Mouse (Mus musculus) midbrain, embryonic 14.5 days (tissue): ENCODE measurements at regions not wholly inside any gene's neighbourhood (a gene's known extent, or its start where the extent isn't known, plus 50 kb on each side); places are given as distances from the start of the nearest gene placed in this dataset.
A peak's percentile ranks its signal among the peaks of the same experiment; 100 is the strongest.

Source experiments
- ATAC-seq: fragments of 200-750 bp; cut with Nextera tagmentation; 2 replicates; pipeline ENCODE4 v1.8.0; 2017; ENCODE audit warnings: moderate number of reproducible peaks, moderate library complexity; ENCODE audit not compliant: low FRiP score, low TSS enrichment
- DNase-seq: peaks from one replicate; pipeline ENCODE4 v3.0.0-alpha.2; 2015
- H3K27ac ChIP-seq: fragments of 300-500 bp; sonication (generic); replicated peaks from 2 replicates; pipeline ENCODE4 v1.5.1; 2014; ENCODE audit warnings: mild to moderate bottlenecking, low read depth, low read length, moderate library complexity
- H3K27me3 ChIP-seq: fragments of 300-500 bp; sonication (generic); 2 replicates; pipeline ENCODE4 v1.6.1; 2014; ENCODE audit warnings: low read length, control low read depth, mixed read lengths; ENCODE audit not compliant: control insufficient read depth, insufficient read depth
- H3K36me3 ChIP-seq: fragments of 300-500 bp; sonication (generic); 2 replicates; pipeline ENCODE4 v1.6.1; 2014; ENCODE audit warnings: low read length, control low read depth; ENCODE audit not compliant: control insufficient read depth, insufficient read depth
- H3K4me1 ChIP-seq: fragments of 300-500 bp; sonication (generic); 2 replicates; pipeline ENCODE4 v1.6.1; 2014; ENCODE audit warnings: mild to moderate bottlenecking, antibody characterized with exemption, low read length, control low read depth; ENCODE audit not compliant: control insufficient read depth, insufficient read depth
- H3K4me2 ChIP-seq: fragments of 300-500 bp; sonication (generic); 2 replicates; pipeline ENCODE4 v1.6.1; 2014; ENCODE audit warnings: mild to moderate bottlenecking, low read length, moderate library complexity
- H3K4me3 ChIP-seq: fragments of 300-500 bp; sonication (generic); replicated peaks from 2 replicates; pipeline ENCODE4 v1.5.1; 2014; ENCODE audit warnings: low read depth, low read length
- H3K9ac ChIP-seq: fragments of 300-500 bp; sonication (generic); replicated peaks from 2 replicates; pipeline ENCODE4 v1.6.1; 2014; ENCODE audit warnings: mild to moderate bottlenecking, low read length, moderate library complexity
- H3K9me3 ChIP-seq: fragments of 300-500 bp; sonication (generic); 2 replicates; pipeline ENCODE4 v1.6.1; 2016; ENCODE audit warnings: low read length, control low read depth, mixed read lengths; ENCODE audit not compliant: control insufficient read depth
- WGBS: fragments of 180-500 bp; shearing (Covaris S2); extraction: QIAGEN DNeasy Blood & Tissue Kit; methylation state at CpG from one replicate; pipeline ENCODE4 v1.1.7; 2014; 5-methylcytosine and 5-hydroxymethylcytosine counted together

GRCm38 (mm10) chr8:88862846-88863455 lies 166.1 kb downstream of the Cyld start:
- no peak for DNase-seq
- no peak overlapping the region for H3K27ac ChIP-seq
- ATAC-seq, result no peak

GRCm38 (mm10) chr8:88857216-88857615 lies 160.4 kb downstream of the Cyld start:
- Histone ChIP-seq H3K4me2 (no peak overlapping the region), H3K4me1 (no peaks in the 10 kb centered on the region), H3K36me3 (no peaks in the 10 kb centered on the region), H3K27ac (no peak overlapping the region), H3K4me3 (no peak overlapping the region), H3K27me3 (no peaks in the 10 kb centered on the region), H3K9me3 (no peaks in the 10 kb centered on the region), H3K9ac (no peak overlapping the region)
- WGBS, result 84% methylated on average over 2 of the region's 2 CpGs
- ATAC-seq, result no peak
- no peak for DNase-seq

More at GRCm38 (mm10) chr8:88862846-88863455, 166.1 kb downstream of the Cyld start:
- Histone ChIP-seq H3K4me2 (no peak overlapping the region), H3K36me3 (no peaks in the 10 kb centered on the region), H3K9ac (no peak overlapping the region), H3K27me3 (no peaks in the 10 kb centered on the region), H3K4me1 (no peaks in the 10 kb centered on the region), H3K4me3 (no peak overlapping the region), H3K9me3 (no peaks in the 10 kb centered on the region)
- WGBS, result 94% methylated on average over 10 of the region's 10 CpGs

- Histone ChIP-seq H3K9me3 (no peaks in the 10 kb centered on the region), H3K27me3 (no peaks in the 10 kb centered on the region), H3K4me3 (no peak overlapping the region), H3K4me2 (no peak overlapping the region), H3K4me1 (no peaks in the 10 kb centered on the region), H3K9ac (no peak overlapping the region), H3K27ac (no peak overlapping the region), H3K36me3 (no peaks in the 10 kb centered on the region)
- no peak for DNase-seq
- 86% methylated on average over 8 of the region's 8 CpGs for WGBS
- no peak for ATAC-seq
Measured at GRCm38 (mm10) chr8:88853200-88853599, 156.4 kb downstream of the Cyld start.

- Histone ChIP-seq H3K9me3 (no peaks in the 10 kb centered on the region), H3K4me2 (no peak overlapping the region), H3K9ac (no peak overlapping the region), H3K27ac (peak overlapping the region; percentile 32; the same call in 1 of the 2 replicates), H3K4me1 (no peaks in the 10 kb centered on the region), H3K27me3 (no peaks in the 10 kb centered on the region), H3K4me3 (no peak overlapping the region), H3K36me3 (no peaks in the 10 kb centered on the region)
- DNase-seq (peak; percentile 45), ATAC-seq (no peak)
- whole genome bisulfite sequencing, result 58% methylated on average over 11 of the region's 11 CpGs
Measured at GRCm38 (mm10) chr8:88845916-88846315, 149.1 kb downstream of the Cyld start.

GRCm38 (mm10) chr8:88844370-88844769 lies 147.5 kb downstream of the Cyld start:
- Histone ChIP-seq H3K9me3 (no peaks in the 10 kb centered on the region), H3K36me3 (no peaks in the 10 kb centered on the region), H3K4me3 (no peak overlapping the region), H3K9ac (no peak overlapping the region), H3K27ac (no peak overlapping the region), H3K4me1 (no peaks in the 10 kb centered on the region), H3K27me3 (no peaks in the 10 kb centered on the region), H3K4me2 (no peak overlapping the region)
- WGBS, result 40% methylated on average over 5 of the region's 5 CpGs
- DNase-seq (peak; percentile 71), ATAC-seq (no peak)

- WGBS, result 79% methylated on average over 7 of the region's 7 CpGs
- DNase-seq, result no peak
- Histone ChIP-seq H3K4me1 (no peaks in the 10 kb centered on the region), H3K27me3 (no peaks in the 10 kb centered on the region), H3K4me3 (no peak overlapping the region), H3K9me3 (no peaks in the 10 kb centered on the region), H3K27ac (no peak overlapping the region), H3K4me2 (no peak overlapping the region), H3K36me3 (no peaks in the 10 kb centered on the region), H3K9ac (no peak overlapping the region)
- no peak for ATAC-seq
Measured at GRCm38 (mm10) chr8:88842451-88842850, 145.6 kb downstream of the Cyld start.

- Histone ChIP-seq H3K27ac (no peak overlapping the region), H3K9me3 (no peaks in the 10 kb centered on the region), H3K36me3 (no peaks in the 10 kb centered on the region), H3K4me3 (no peak overlapping the region), H3K4me1 (no peaks in the 10 kb centered on the region), H3K27me3 (no peaks in the 10 kb centered on the region), H3K4me2 (no peak overlapping the region), H3K9ac (no peak overlapping the region)
- WGBS, result 63% methylated on average over 5 of the region's 5 CpGs
- ATAC-seq, result no peak
- DNase-seq, result no peak
Measured at GRCm38 (mm10) chr8:88840096-88840495, 143.3 kb downstream of the Cyld start.

DNA sequence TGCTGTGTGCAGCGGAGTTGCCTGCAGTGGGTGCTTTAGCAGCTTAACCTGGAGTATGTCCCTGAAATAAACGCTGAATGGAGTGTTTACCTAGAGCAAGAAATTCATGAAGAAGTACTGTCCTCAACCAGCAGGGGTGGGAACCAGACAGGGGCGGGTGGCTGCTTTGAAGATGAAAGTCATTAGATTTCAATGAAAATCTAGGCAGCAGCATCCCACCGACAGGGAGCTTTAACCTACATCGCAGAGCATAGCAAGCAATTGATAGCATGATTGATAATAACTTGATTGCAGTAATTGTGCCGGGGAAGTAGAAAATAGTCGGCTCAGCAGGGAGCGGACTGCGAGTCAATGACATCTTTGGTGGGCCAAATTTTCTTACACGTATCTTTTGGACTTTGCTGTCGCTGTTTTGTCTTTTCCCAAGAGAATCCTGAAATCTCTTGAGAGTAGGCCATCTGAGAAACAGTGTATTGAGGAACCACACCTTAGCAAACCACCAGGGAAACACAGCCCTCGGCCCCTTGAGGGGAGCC lies 139.0 kb downstream of the Cyld start:
- Histone ChIP-seq H3K27me3 (no peaks in the 10 kb centered on the region), H3K4me3 (no peak overlapping the region), H3K27ac (no peak overlapping the region), H3K4me2 (no peak overlapping the region), H3K4me1 (no peaks in the 10 kb centered on the region), H3K36me3 (no peaks in the 10 kb centered on the region), H3K9me3 (no peaks in the 10 kb centered on the region), H3K9ac (no peak overlapping the region)
- ATAC-seq (no peak), DNase-seq (peak; percentile 19)
- WGBS, result 60% methylated on average over 12 of the region's 12 CpGs

DNA sequence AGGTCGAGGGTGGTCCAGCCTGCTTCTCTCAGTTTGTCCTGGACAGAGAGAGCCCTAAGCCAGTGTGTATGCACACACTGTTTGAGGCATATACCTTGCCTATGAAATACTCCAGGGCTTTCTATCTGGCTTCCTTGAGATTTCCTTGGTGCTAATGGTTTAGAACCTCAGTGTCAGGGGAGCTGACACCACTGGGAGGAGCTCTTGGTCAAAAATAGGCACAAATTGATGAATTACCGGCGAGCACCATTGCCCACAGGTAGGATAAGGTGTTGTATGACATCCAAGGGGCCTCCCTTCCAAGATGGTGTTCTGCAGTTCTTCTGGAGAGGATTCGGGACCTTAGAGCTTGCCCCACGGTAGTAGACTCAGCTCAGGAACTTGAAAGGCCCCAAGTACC lies 129.0 kb downstream of the Cyld start:
- DNase-seq (peak; percentile 26), ATAC-seq (no peak)
- 72% methylated on average over 5 of the region's 5 CpGs for WGBS

More for the DNA sequence above, 129.0 kb downstream of the Cyld start:
- Histone ChIP-seq H3K4me2 (no peak overlapping the region), H3K27ac (no peak overlapping the region), H3K4me1 (no peaks in the 10 kb centered on the region), H3K9ac (no peak overlapping the region), H3K27me3 (no peaks in the 10 kb centered on the region), H3K36me3 (no peaks in the 10 kb centered on the region), H3K9me3 (no peaks in the 10 kb centered on the region), H3K4me3 (no peak overlapping the region)
